Mouse (Mus musculus) spleen, adult 2 months (tissue): ENCODE results near the gene Olfr204.

Experiments used
- CTCF ChIP-seq: fragments of 200-500 bp; IDR thresholded peaks from 2 replicates; pipeline ENCODE4 v1.5.1; 2011; ENCODE audit warnings: mild to moderate bottlenecking, inconsistent platforms; ENCODE audit not compliant: insufficient read depth, insufficient read length, insufficient replicate concordance; ENCODE audit errors: extremely low read depth
- POLR2A ChIP-seq: fragments of 200-500 bp; IDR thresholded peaks from 2 replicates; pipeline ENCODE4 v1.6.1; 2011; ENCODE audit warnings: low read depth, low read length, inconsistent platforms

- TF ChIP-seq CTCF (no peak), POLR2A (no peak)
Measured at GRCm38 (mm10) chr16:59363893-59364292, 45.8 kb upstream of the Olfr204 start, which contains the start of gene Olfr209.
